Mouse (Mus musculus): ENCODE data around the gene Rapgef5. TPM values are rescaled to one million over a fixed set of nuclear protein-coding genes. Genes with fewer than 3 reads are reported as not detected.

Rapgef5 gene
- polyA plus RNA-seq, 1 experiment = 5.2 TPM

- WGBS = 74% methylated on average over 2 of the region's 2 CpGs
- DNase-seq (ENCODE audit: low read depth, low spot score) = no peak
Measured at GRCm38 (mm10) chr12:117592019-117592418, 75.7 kb downstream of the Rapgef5 start.

DNA sequence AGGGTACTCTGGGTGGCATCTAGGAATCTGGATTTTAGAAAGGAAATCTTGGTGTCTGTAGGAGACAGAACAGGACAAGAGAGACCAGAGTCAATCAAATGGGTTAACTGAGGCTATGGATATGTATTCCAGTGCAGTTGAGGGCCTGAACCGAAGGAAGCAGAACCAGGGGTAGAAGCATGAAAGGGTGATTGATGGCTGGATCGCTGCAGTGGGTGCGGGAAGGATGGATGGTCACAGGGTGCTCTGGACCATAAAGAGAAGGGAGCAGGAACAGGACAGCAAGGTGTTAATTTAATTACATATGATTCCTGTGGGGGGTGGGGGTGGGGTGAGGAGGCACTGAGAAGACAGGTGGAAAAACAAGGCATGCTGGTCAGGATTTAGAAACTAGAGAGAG is 76.3 kb downstream of the Rapgef5 start:
- no peak for DNase-seq (ENCODE audit: low read depth, low spot score)
- WGBS = 77% methylated on average over 3 of the region's 3 CpGs

DNA sequence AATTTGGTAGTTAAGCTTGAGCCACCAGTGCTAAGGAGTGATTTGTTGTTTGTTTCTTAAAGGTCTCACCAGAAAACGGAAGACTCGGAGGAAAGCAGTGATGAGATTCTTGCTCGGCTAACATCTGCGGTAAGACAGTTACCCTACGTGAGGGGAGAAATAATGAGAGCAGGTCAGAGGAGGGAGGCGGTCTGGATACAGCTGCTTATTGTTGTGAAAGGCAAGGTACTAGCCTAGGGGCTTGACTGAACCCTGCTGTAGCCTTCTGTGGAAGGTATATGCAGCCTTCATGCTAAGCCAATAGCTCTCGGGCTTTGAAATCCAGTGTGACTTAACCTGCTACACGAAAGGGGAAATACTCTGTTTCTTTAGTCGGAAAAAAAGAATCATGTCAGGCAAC is 78.9 kb downstream of the Rapgef5 start:
- 94% methylated on average over 9 of the region's 9 CpGs for WGBS
- DNase-seq (ENCODE audit: low read depth, low spot score) = no peak

- DNase-seq (ENCODE audit: low read depth, low spot score) = no peak
- WGBS = 60% methylated on average over 2 of the region's 2 CpGs
Measured at GRCm38 (mm10) chr12:117598190-117598589, 81.9 kb downstream of the Rapgef5 start.

DNA sequence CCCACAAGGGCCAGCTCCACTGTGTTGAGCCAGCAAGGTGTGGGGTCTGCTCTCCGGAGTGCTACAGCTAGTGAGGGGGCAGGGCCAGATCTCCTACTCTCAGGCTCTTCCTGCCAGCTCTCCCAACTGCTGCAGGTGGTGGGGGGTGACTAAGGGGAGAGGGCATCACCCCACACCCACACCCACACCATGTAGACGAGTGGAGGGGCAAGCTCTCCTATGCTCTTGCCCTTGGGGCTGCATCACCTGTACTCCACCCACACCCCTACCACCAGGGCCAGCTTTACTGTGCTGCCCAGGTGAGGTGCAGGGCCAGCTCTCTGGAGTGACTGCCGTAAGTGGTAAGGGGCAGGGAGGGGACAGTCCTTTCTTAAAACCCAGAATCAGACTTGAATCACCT is 89.7 kb downstream of the Rapgef5 start:
- DNase-seq (ENCODE audit: low read depth, low spot score) = no peak
- WGBS = 81% methylated on average over 3 of the region's 3 CpGs

DNA sequence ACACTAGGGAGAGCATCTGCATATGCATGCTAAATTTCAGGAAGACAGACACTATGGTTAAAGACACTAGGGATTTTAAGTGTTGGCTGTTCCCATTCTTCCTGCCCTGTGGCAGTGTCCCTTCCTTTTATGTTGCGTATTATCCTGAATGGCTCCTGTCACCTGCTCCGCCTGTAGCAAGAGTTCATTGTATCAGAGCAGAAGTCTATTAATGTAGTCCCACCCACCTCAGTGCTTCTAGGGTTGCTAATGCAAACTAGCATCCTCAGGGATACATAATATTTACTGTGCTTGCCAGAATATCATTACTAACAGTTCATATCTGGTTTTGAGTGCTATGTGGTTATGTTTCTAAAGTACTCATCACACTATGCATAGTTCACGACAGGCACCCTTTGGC is 96.4 kb downstream of the Rapgef5 start:
- DNase-seq (ENCODE audit: low read depth, low spot score) = no peak
- 83% methylated on average over 3 of the region's 3 CpGs for WGBS

GRCm38 (mm10) chr12:117619523-117620023 is 103.3 kb downstream of the Rapgef5 start:
- no peak for DNase-seq (ENCODE audit: low read depth, low spot score)
- WGBS = 41% methylated on average over 4 of the region's 4 CpGs

DNA sequence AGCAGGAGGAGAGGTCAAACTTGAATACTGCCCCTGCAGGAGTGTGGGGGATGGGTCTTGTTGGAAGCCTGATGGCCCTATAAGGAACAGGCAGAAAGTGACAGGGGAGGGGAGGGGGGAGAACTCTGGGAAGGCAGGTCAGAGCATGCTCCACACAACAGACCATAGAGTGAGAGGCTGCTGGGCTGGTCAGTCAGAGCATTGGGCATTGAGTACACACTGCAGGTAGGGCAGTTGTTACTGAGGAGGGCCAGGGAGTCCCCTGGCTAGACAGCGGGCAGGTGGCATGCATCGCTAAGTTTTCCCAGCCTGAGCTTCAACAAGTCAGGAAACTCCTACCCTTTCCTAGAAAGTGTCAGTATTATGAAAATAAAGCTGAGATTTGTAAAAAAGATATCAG is 106.7 kb downstream of the Rapgef5 start:
- DNase-seq (ENCODE audit: low read depth, low spot score) = no peak

GRCm38 (mm10) chr12:117627311-117627710 is 111.0 kb downstream of the Rapgef5 start:
- DNase-seq (ENCODE audit: low read depth, low spot score) = no peak
- 25% methylated on average over 2 of the region's 2 CpGs for WGBS

More for the DNA sequence above, 106.7 kb downstream of the Rapgef5 start:
- WGBS = 96% methylated on average over 2 of the region's 2 CpGs

GRCm38 (mm10) chr12:117628321-117629093 is 112.2 kb downstream of the Rapgef5 start:
- WGBS = 89% methylated on average over 18 of the region's 18 CpGs
- DNase-seq (ENCODE audit: low read depth, low spot score) = no peak

GRCm38 (mm10) chr12:117632133-117632532 is 115.9 kb downstream of the Rapgef5 start:
- 75% methylated on average over 1 of the region's 1 CpGs for WGBS
- DNase-seq (ENCODE audit: low read depth, low spot score) = no peak

- WGBS = 86% methylated on average over 2 of the region's 2 CpGs
- no peak for DNase-seq (ENCODE audit: low read depth, low spot score)
Measured at GRCm38 (mm10) chr12:117636139-117636772, 120.0 kb downstream of the Rapgef5 start.

DNA sequence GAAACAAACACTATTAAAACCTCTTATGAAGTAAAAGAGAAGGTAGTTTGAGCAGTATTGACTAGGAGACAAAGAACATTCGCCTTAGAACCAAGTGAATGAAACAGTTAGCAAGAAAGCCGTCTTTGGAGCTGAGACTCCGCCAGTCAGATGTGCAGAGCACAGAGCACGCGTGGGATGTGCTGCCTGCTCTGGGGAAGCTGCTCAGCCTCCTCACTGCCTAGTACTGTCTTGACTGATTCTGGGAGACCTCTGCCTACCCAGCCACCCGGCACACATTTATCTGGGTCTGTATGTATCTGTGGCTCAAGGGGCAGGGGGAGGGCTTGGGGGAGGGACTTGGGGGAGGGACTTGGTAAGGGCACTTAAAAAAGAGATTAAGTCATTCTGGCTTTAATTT is 120.7 kb downstream of the Rapgef5 start:
- 83% methylated on average over 6 of the region's 6 CpGs for WGBS
- no peak for DNase-seq (ENCODE audit: low read depth, low spot score)

- WGBS = 90% methylated on average over 2 of the region's 2 CpGs
Measured at GRCm38 (mm10) chr12:117638833-117639232, 122.6 kb downstream of the Rapgef5 start.

DNA sequence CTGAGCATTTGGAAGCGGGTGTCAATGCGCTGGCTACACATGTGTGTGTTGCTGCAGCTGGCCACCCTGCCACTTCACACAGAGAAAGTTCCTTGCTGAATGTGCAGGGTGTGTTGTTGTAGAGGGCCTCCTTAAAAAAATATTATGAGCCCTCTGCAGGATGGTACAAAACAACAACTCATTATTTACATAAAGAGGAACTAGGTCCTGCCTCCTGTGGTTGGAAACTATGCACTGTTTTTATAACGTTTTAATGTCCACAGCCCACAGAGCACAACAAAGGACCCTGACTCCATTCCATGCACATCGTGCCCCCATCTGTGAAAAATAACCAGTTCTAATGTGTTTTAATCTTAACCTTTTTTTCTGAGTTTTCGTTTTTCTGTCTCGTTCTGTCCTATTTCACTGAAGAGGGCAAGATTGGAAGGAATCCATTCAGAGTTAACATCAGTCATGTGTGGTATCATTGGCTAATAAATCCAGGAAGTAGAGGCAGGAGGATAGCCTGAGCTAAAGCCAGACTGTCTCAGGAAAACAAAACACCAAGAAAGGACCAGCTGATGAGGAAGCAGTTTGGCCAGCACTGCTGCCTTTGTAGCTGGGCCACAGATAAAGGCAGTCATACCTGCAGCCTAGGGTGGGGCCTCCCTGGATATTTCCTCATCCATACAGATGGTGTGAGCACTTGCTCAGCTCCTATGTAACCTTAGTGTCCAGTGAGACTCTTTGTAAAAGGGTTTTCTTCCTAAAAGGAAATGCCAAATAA is 123.3 kb downstream of the Rapgef5 start:
- no peak for DNase-seq (ENCODE audit: low read depth, low spot score)
- 71% methylated on average over 6 of the region's 6 CpGs for WGBS

More at GRCm38 (mm10) chr12:117638833-117639232, 122.6 kb downstream of the Rapgef5 start:
- no peak for DNase-seq (ENCODE audit: low read depth, low spot score)

DNA sequence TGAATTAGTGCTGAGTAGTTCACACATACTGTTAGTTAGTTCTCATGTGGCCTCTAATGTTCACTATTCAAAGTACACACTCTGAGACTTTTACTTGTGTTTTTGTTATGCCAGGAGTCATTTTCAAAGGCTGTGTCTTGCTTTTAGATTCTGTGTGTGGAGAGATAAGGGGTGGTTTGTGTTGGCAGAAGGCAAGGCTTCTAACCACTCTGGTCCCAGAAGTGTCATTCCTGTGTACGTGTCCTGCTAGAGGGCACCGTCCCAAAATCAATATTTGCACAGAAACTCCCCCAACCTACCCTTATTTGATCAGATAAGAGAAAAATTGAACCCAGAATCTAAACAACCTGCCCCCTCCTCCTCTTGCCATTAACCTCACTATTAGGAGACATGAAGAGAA is 126.2 kb downstream of the Rapgef5 start:
- 28% methylated on average over 2 of the region's 2 CpGs for WGBS
- no peak for DNase-seq (ENCODE audit: low read depth, low spot score)

GRCm38 (mm10) chr12:117645771-117646170 is 129.5 kb downstream of the Rapgef5 start:
- no peak for DNase-seq (ENCODE audit: low read depth, low spot score)
- WGBS = 93% methylated on average over 2 of the region's 2 CpGs

DNA sequence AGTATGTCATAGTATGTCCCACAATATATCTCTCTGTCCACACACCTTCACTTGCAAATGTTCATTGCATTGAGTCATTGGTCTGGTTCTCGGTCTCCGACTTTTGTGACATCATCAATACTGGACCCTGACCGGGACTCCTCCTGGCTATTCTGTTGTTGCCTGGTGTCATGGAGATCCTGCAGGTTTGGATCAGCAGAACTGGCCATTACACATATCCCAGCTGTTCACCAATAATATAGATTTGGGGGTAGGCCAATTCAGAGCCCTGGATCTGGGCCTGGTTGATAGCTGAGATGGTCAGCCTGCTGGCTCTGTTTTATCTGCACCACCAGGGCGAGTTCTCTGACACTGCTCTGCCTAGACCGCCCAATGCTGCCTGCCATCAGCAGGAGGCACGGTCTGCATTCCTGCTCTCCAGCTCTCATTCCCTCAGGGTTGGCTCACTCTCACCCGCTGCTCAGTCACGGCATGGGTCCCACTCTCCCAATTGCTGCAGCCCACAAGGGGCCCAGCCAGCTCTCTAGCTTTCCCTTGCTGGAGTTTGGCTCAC is 137.7 kb downstream of the Rapgef5 start:
- WGBS = 87% methylated on average over 8 of the region's 8 CpGs
- no peak for DNase-seq (ENCODE audit: low read depth, low spot score)

DNA sequence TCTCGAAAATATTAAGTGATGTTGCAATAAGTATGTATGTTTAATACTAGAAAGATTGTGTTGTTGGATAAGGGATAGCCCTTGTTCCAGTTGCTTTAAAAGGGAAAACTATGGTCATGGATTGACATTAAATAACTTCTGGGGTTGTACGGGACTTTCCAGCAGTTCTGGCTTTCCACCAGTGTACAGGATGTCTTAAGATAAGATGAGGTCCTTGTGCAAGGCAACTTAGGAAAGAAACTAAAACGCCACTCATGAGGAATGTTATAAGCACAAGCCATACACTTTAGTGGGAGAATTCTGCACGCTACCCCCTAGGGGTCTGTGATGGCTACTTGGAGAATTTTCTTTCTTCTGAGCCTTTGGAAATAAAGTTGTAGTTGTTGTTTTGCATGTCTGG is 140.7 kb downstream of the Rapgef5 start:
- no peak for DNase-seq (ENCODE audit: low read depth, low spot score)
- WGBS = 76% methylated on average over 4 of the region's 4 CpGs

DNA sequence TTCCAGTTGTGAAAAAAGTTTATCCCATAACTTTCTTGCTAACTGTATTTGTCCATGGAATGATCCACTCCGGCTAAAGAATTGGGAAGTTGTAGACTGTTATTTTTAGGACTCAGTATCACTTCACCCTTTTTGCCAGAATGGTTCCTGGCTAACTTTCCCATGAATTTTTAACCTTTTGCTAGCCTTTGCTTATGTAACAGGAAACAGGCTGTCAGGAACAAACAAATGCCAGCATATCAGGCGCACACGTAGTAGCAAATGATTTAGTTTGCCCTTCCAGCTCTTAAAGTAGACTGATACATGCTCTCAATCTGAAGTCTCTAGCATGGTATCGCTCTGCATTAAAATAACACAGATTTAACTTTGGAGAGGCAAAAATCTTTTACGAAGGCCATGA is 141.5 kb downstream of the Rapgef5 start:
- 80% methylated on average over 5 of the region's 5 CpGs for WGBS
- no peak for DNase-seq (ENCODE audit: low read depth, low spot score)
